Mouse (Mus musculus) CD4-positive, CD25-positive, alpha-beta regulatory T cell, adult 4 months (primary cell): ENCODE measurements at regions not wholly inside any gene's neighbourhood (a gene's known extent, or its start where the extent isn't known, plus 50 kb on each side); places are given as distances from the start of the nearest gene placed in this dataset.

Experiments
- ATAC-seq: one replicate; pipeline ENCODE4 v1.8.0; 2017

- no peak for ATAC-seq
These were observed 373.8 kb upstream of the Gm10131 start for GRCm38 (mm10) chr8:34485346-34485745.

GRCm38 (mm10) chr8:34484551-34485335 lies 373.2 kb upstream of the Gm10131 start:
- ATAC-seq, result peak; percentile 80

GRCm38 (mm10) chr8:34483212-34483611 lies 371.7 kb upstream of the Gm10131 start:
- ATAC-seq, result no peak

GRCm38 (mm10) chr8:34482676-34483075 lies 371.1 kb upstream of the Gm10131 start:
- ATAC-seq, result no peak

- no peak for ATAC-seq
These were observed 369.0 kb upstream of the Gm10131 start for GRCm38 (mm10) chr8:34480496-34480895.

- ATAC-seq, result no peak
These were observed 367.4 kb upstream of the Gm10131 start for GRCm38 (mm10) chr8:34478891-34479290.

- no peak for ATAC-seq
These were observed 366.9 kb upstream of the Gm10131 start for GRCm38 (mm10) chr8:34478465-34478864.

GRCm38 (mm10) chr8:34476146-34476820 lies 364.7 kb upstream of the Gm10131 start:
- no peak for ATAC-seq

GRCm38 (mm10) chr8:34474593-34474992 lies 363.1 kb upstream of the Gm10131 start:
- no peak for ATAC-seq

- no peak for ATAC-seq
These were observed 362.2 kb upstream of the Gm10131 start for GRCm38 (mm10) chr8:34473769-34474168.

- no peak for ATAC-seq
These were observed 361.8 kb upstream of the Gm10131 start for GRCm38 (mm10) chr8:34473301-34473700.

GRCm38 (mm10) chr8:34472846-34473245 lies 361.3 kb upstream of the Gm10131 start:
- no peak for ATAC-seq

GRCm38 (mm10) chr8:34472434-34472833 lies 360.9 kb upstream of the Gm10131 start:
- ATAC-seq, result no peak

GRCm38 (mm10) chr8:34469091-34469490 lies 357.6 kb upstream of the Gm10131 start:
- ATAC-seq, result no peak

GRCm38 (mm10) chr8:34466786-34467364 lies 355.3 kb upstream of the Gm10131 start:
- ATAC-seq, result no peak

GRCm38 (mm10) chr8:34465398-34465797 lies 353.9 kb upstream of the Gm10131 start:
- no peak for ATAC-seq

- ATAC-seq, result no peak
These were observed 350.7 kb upstream of the Gm10131 start for GRCm38 (mm10) chr8:34462262-34462661.

GRCm38 (mm10) chr8:34458300-34458699 lies 346.8 kb upstream of the Gm10131 start:
- no peak for ATAC-seq

GRCm38 (mm10) chr8:34456543-34456942 lies 345.0 kb upstream of the Gm10131 start:
- no peak for ATAC-seq

- ATAC-seq, result no peak
These were observed 343.8 kb upstream of the Gm10131 start for GRCm38 (mm10) chr8:34455376-34455775.

- ATAC-seq, result no peak
These were observed 341.3 kb upstream of the Gm10131 start for GRCm38 (mm10) chr8:34452811-34453210.

- ATAC-seq, result no peak
These were observed 339.9 kb upstream of the Gm10131 start for GRCm38 (mm10) chr8:34451211-34452000.
